Mouse (Mus musculus): Measurements from ENCODE around the gene Tmem161a. TPM values are rescaled to one million over a fixed set of nuclear protein-coding genes. Genes with fewer than 3 reads are reported as not detected.

Gene Tmem161a
- total and polyA plus RNA-seq, 3 experiments = 48.5 to 73.6 (median 65.0) TPM

DNA sequence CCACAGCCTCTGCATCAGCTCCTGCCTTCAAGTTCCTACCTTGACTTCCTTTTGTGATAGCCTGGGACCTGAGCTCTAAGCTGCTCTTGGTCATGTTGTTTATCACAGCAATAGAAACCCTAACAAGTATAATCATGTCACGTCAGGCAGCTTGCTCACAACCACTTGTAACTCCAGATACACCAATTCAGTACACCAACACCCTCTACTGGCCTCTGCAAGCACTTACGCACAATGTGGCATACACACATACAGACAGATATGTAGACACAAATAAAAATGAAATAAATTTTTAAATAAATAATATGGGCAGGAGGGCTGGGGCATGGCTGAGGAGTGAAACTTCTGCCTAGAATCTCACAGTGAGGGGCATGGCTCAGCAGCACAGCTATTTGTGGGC lies 23.6 kb downstream of the Tmem161a start:
- H3K4me3 ChIP-seq (replicated peaks in 1 of 3; ENCODE audit: low read depth in 2 of 3, low read length in 2 of 3, poor library complexity in 1 of 3) = no peak overlapping the region
- TF ChIP-seq MAFK (IDR thresholded peaks at IDR 0.05; ENCODE audit: insufficient replicate concordance, low read length) (peak; percentile 31; the same call in 1 of the 2 replicates), POLR2A (IDR thresholded peaks at IDR 0.05; ENCODE audit: low read depth, low read length) (no peak), CHD1 (IDR thresholded peaks at IDR 0.05; ENCODE audit: low read depth, low read length) (no peak), E2F4 (IDR thresholded peaks at IDR 0.05; ENCODE audit: insufficient replicate concordance, low read depth, low read length) (no peak), SMC3 (IDR thresholded peaks at IDR 0.05; ENCODE audit: low read depth, low read length) (peak; percentile 49), RAD21 (IDR thresholded peaks at IDR 0.05; ENCODE audit: low read depth, low read length) (peak; percentile 62), ZMIZ1 (IDR thresholded peaks at IDR 0.05; ENCODE audit: low read depth, low read length) (no peak), JUND (conservative IDR thresholded peaks at IDR 0.05; ENCODE audit: low read depth, low read length) (no peak), CTCF (conservative IDR thresholded peaks at IDR 0.05 in 1 of 2, IDR thresholded peaks at IDR 0.05 in 1 of 2; ENCODE audit: low read depth in 2 of 2, low read length in 2 of 2) (peak in 1 of 2 experiments; percentile 61; a peak in 2 of 4 replicates), TCF12 (IDR thresholded peaks at IDR 0.05; ENCODE audit: low read depth, low read length) (no peak)
- H3K27ac ChIP-seq (ENCODE audit: insufficient read depth, low read depth) = no peak overlapping the region
- peaks cover 6 to 22% of the 10 kb centered on the region in 2 experiments for H3K36me3 ChIP-seq (replicated peaks in 1 of 2; ENCODE audit: control insufficient read depth in 1 of 2, insufficient read depth in 1 of 2, low read length in 1 of 2)
- no peaks in the 10 kb centered on the region for H3K79me2 ChIP-seq (replicated peaks; ENCODE audit: control insufficient read depth, extremely low read depth, insufficient read depth, poor library complexity, severe bottlenecking)
- H3K4me1 ChIP-seq (ENCODE audit: control insufficient read depth in 1 of 2, insufficient read depth in 2 of 2) = no peaks in the 10 kb centered on the region
- dilution Hi-C loops (cut with MboI; ENCODE audit: extremely low pct_ligation_motif_present, extremely low pct_unique_long_range_greater_than_20kb, low sequenced_read_pairs) = no loop called here
- H3K27me3 ChIP-seq (replicated peaks) = no peaks in the 10 kb centered on the region
- H3K4me2 ChIP-seq (ENCODE audit: insufficient read depth, low read depth, poor library complexity, severe bottlenecking) = no peak overlapping the region
- no peak overlapping the region for H3K9ac ChIP-seq (ENCODE audit: insufficient read depth, low read depth)
- in situ Hi-C loops (cut with MboI; ENCODE audit: low pct_ligation_motif_present, low pct_unique_long_range_greater_than_20kb, low sequenced_read_pairs) = no loop called here
- H3K9me3 ChIP-seq (replicated peaks; ENCODE audit: low read length) = no peaks in the 10 kb centered on the region
- DNase-seq (ENCODE audit: extremely low read depth) = peak; percentile 31

DNA sequence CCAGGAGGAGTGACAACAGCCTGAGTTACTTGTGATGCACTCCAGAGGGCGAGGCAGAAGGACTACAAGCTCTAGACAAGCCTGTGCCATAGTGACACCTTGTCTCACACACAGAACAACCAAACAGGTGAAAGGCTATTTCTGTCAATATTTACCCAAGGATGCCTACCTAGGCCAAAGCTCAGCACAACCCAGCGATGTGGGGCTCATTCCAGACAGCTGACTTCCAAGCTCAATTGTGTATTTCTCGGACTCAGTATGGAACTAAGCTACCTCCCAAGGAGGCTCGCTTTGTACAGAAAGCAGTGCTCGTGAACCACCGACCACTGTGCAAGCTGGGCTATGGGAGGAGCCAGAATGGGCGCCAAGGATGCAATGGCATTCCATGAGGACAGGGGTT lies 25.4 kb downstream of the Tmem161a start:
- no peak for DNase-seq (ENCODE audit: extremely low read depth)
- no peak overlapping the region for H3K27ac ChIP-seq (ENCODE audit: insufficient read depth, low read depth)
- in situ Hi-C loops (cut with MboI; ENCODE audit: low pct_ligation_motif_present, low pct_unique_long_range_greater_than_20kb, low sequenced_read_pairs) (no loop called here), dilution Hi-C loops (cut with MboI; ENCODE audit: extremely low pct_ligation_motif_present, extremely low pct_unique_long_range_greater_than_20kb, low sequenced_read_pairs) (no loop called here)
- no peak overlapping the region for H3K4me3 ChIP-seq (replicated peaks in 1 of 3; ENCODE audit: low read depth in 2 of 3, low read length in 2 of 3, poor library complexity in 1 of 3)
- no peaks in the 10 kb centered on the region for H3K27me3 ChIP-seq (replicated peaks)
- H3K4me1 ChIP-seq (ENCODE audit: control insufficient read depth in 1 of 2, insufficient read depth in 2 of 2) = 0 out of 4 replicates have a peak, but pooled peaks cover 0 to 2% of the 10 kb centered on the region in 2 experiments
- H3K9ac ChIP-seq (ENCODE audit: insufficient read depth, low read depth) = no peak overlapping the region
- H3K4me2 ChIP-seq (ENCODE audit: insufficient read depth, low read depth, poor library complexity, severe bottlenecking) = no peak overlapping the region
- no peaks in the 10 kb centered on the region for H3K79me2 ChIP-seq (replicated peaks; ENCODE audit: control insufficient read depth, extremely low read depth, insufficient read depth, poor library complexity, severe bottlenecking)
- no peak for TF ChIP-seq ELF1 (IDR thresholded peaks at IDR 0.05; ENCODE audit: low read depth, low read length)
- no peak for TF ChIP-seq POLR2A (IDR thresholded peaks at IDR 0.05; ENCODE audit: low read depth, low read length)
- no peak for TF ChIP-seq ZKSCAN1 (IDR thresholded peaks at IDR 0.05; ENCODE audit: borderline replicate concordance, low read depth, low read length)
- TF ChIP-seq KAT2A (IDR thresholded peaks at IDR 0.05; ENCODE audit: insufficient replicate concordance, low read length) = no peak
- no peak for TF ChIP-seq EP300 (IDR thresholded peaks at IDR 0.05; ENCODE audit: low read length)
- TF ChIP-seq CTCF (conservative IDR thresholded peaks at IDR 0.05 in 1 of 2, IDR thresholded peaks at IDR 0.05 in 1 of 2; ENCODE audit: low read depth in 2 of 2, low read length in 2 of 2) = no peak
- no peak for TF ChIP-seq BHLHE40 (IDR thresholded peaks at IDR 0.05; ENCODE audit: low read depth, low read length)
- TF ChIP-seq CHD2 (IDR thresholded peaks at IDR 0.05; ENCODE audit: low read length) = no peak
- TF ChIP-seq GABPA (IDR thresholded peaks at IDR 0.05; ENCODE audit: insufficient replicate concordance, low read depth, low read length) = no peak
- TF ChIP-seq POLR2AphosphoS2 (IDR thresholded peaks at IDR 0.05; ENCODE audit: low read depth, low read length) = no peak
- no peak for TF ChIP-seq TCF12 (IDR thresholded peaks at IDR 0.05; ENCODE audit: low read depth, low read length)
- TF ChIP-seq ETS1 (conservative IDR thresholded peaks at IDR 0.05; ENCODE audit: low read depth, low read length) = no peak
- no peak for TF ChIP-seq IRF4 (IDR thresholded peaks at IDR 0.05; ENCODE audit: low read depth, low read length)
- no peak for TF ChIP-seq NRF1 (IDR thresholded peaks at IDR 0.05; ENCODE audit: low read depth, low read length)
- no peaks in the 10 kb centered on the region for H3K9me3 ChIP-seq (replicated peaks; ENCODE audit: low read length)
- peaks cover 3 to 10% of the 10 kb centered on the region in 2 experiments for H3K36me3 ChIP-seq (replicated peaks in 1 of 2; ENCODE audit: control insufficient read depth in 1 of 2, insufficient read depth in 1 of 2, low read length in 1 of 2)
